Mouse (Mus musculus) left cerebral cortex, adult 2 months (tissue): Measurements from ENCODE around the gene Zdhhc9. TPM values are rescaled to one million over a fixed set of nuclear protein-coding genes. Genes with fewer than 3 reads are reported as not detected.
"Not testable (repeated sequence)": the region's sequence is repeated elsewhere in the genome, so short reads cannot be mapped to it uniquely, and the experiment has no call there.

Source experiments
- DNase-seq, 2 experiments: peaks; one replicate each; pipeline ENCODE4 v3.0.0; 2021 to 2022; ENCODE audit warnings: low spot score in 2 of 2, mixed read lengths in 1 of 2; ENCODE audit errors: extremely low spot score in 1 of 2
- H3K27ac ChIP-seq: fragments of 200-600 bp; 2 replicates; pipeline ENCODE4 v1.8.1; 2022
- H3K4me3 ChIP-seq: fragments of 200-600 bp; 2 replicates; pipeline ENCODE4 v1.8.1; 2022
- CTCF ChIP-seq: fragments of 200-600 bp; IDR thresholded peaks from 2 replicates; pipeline ENCODE4 v1.8.1; 2022; ENCODE audit warnings: antibody characterized with exemption, mild to moderate bottlenecking, moderate library complexity
- intact Hi-C: fragments of 180-260 bp; cut with DNase I; formaldehyde crosslinking; loops from one replicate; pipeline ENCODE4 v1.15.1; 2025
- long read RNA-seq, 2 experiments: library from polyadenylated mRNA; stranded (forward); transcript quantifications; one replicate each; pipeline ENCODE4 v2.0.0; 2021; ENCODE audit warnings: borderline mapping rate in 2 of 2
- total RNA-seq, 2 experiments: library from RNA; stranded (reverse); gene quantifications; 2 replicates each; pipeline ENCODE4 v1.2.3; 2021

Gene Zdhhc9
- total RNA-seq: 10 to 100 TPM; 44.9 to 46.5 TPM
- long read RNA-seq, experiment 1, transcript Zdhhc9-201 (10 exons, 2,982 nt): major isoform, 37 of 41 reads
- long read RNA-seq, experiment 1, partial matches to known transcripts: 0 of 41 reads
- long read RNA-seq, experiment 1, other reads (novel, unspliced or antisense): 4 of 41 reads
- long read RNA-seq, experiment 2, transcript Zdhhc9-201 (10 exons, 2,982 nt): major isoform, 26 of 34 reads
- long read RNA-seq, experiment 2, partial matches to known transcripts: 3 of 34 reads
- long read RNA-seq, experiment 2, other reads (novel, unspliced or antisense): 5 of 34 reads

DNA sequence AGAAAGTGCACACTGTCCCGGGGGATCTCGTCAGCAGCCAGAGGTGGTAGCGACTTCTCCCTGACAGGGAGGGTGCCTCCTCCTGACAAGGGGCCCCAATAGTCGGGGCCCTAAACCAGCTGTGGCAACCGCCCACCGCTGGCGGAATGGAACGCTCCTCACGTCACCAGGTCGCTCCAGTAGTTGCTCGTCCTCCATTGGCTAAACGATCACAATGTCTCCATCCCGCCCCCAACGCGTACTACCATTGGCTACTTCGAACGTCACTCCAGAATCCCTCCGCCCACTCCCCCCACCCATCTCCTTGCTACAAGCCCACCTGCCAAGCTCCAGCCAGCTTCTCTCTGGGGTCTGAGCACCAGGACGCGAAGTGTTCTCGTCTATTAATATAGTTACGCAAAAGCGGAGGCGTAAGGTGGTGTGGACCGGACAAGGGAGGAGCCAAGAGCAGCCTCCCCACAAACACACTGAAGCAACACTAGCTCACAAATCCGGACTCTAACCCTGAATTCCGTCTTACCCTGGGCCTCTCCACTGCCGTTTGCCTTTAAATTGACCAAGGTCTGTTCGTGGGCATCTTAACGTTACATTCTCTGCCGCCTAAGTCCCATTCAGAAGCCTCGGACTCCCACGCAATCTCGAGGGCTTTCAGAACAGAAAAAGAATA lies at the start of gene Zdhhc9:
Gene Zdhhc9, minus strand, starts transcription at position 360 of the 667 bp plus-strand sequence.
- Histone ChIP-seq H3K4me3 (peak within 1 kb of the TSS; percentile 68), H3K27ac (peak within 1 kb of the TSS; percentile 83)
- TF ChIP-seq CTCF: no peak
- intact Hi-C loops: loop anchor here (2.0 to 10.0 kb wide), 2 partner anchors 48 to 136 kb away; partner anchors contain the start of genes Bcorl1 and Utp14a
- DNase-seq: peak; percentile 86

- Histone ChIP-seq H3K4me3 (peak overlapping the region; percentile 60), H3K27ac (no peak overlapping the region)
- TF ChIP-seq CTCF: no peak
- intact Hi-C loops: loop anchor here (2.0 to 5.0 kb wide), 2 partner anchors 48 to 265 kb away; partner anchors contain the start of gene Zdhhc9
- DNase-seq: no peak
Observed at GRCm38 (mm10) chrX:48257011-48257410, 48.3 kb upstream of the Zdhhc9 start.

DNA sequence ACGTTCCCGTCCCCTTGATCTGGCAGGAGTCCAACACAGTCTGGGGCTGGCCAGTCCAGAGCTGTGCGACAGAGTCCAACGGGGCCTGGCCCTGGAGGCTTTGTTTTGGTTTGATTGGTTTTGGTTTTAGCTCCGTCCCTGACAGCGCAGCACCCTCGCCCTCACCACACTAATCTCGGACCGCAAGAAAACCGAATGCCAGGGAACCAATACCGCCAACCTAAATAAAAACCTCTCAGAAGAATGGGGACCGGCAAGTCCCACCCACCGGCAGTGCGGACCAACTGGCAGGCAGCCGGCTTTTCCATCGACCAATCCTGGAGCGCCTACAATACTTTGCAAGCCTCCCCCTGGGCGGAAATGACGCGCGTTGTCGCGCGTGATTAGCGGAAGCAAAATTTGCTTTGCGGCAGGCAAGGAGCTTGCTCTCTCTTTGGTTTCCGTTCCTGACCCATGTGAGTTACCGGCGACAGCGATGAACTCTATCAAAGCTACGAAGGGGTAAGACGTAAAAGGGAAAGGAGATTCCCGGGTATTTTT lies 47.9 kb upstream of the Zdhhc9 start, which contains the start of gene Utp14a:
Gene Utp14a, plus strand, starts transcription at position 395 of the 540 bp plus-strand sequence.
- intact Hi-C loops: loop anchor here (1.0 to 5.0 kb wide), 3 partner anchors 48 to 264 kb away; partner anchors contain the start of gene Zdhhc9
- Histone ChIP-seq H3K27ac (peak within 1 kb of the TSS; percentile 76), H3K4me3 (peak within 1 kb of the TSS; percentile 60)
- no peak for TF ChIP-seq CTCF
- DNase-seq: peak; percentile 90 to 93

- peak in 1 of 2 experiments; percentile 8 for DNase-seq
- no peak for TF ChIP-seq CTCF
- Histone ChIP-seq H3K27ac (peak overlapping the region; percentile 76), H3K4me3 (peak overlapping the region; percentile 60)
- intact Hi-C loops: loop anchor here (1.0 to 5.0 kb wide), 3 partner anchors 47 to 264 kb away; partner anchors contain the start of gene Zdhhc9
Observed at GRCm38 (mm10) chrX:48255830-48256428, 47.3 kb upstream of the Zdhhc9 start.

- Histone ChIP-seq H3K4me3 (no peak overlapping the region), H3K27ac (no peak overlapping the region)
- DNase-seq: no peak
- TF ChIP-seq CTCF: no peak
- intact Hi-C loops: no loop called here
Observed at GRCm38 (mm10) chrX:48234417-48234816, 25.7 kb upstream of the Zdhhc9 start.

GRCm38 (mm10) chrX:48226225-48226624 lies 17.5 kb upstream of the Zdhhc9 start:
- TF ChIP-seq CTCF: no peak
- Histone ChIP-seq H3K27ac (no peak overlapping the region), H3K4me3 (no peak overlapping the region)
- intact Hi-C loops: no loop called here
- DNase-seq: no peak

DNA sequence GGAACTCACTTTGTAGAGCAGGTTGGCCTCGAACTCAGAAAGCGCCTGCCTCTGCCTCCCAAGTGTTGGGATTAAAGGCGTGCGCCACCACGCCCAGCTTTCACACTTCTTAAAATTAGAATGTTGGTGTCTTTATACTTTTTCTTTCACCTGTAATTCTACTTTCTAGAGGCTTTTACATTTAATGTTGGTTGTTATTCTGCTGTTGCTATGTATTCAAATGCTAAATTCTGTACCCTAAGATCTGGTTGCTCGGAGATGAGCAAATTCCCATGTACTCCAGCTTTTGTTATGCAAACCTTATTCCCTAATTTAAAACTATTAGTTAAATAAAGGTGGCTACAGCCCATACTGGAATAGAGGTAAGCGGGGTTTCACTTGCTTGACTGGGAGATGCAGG lies 14.0 kb upstream of the Zdhhc9 start:
- DNase-seq: no peak
- Histone ChIP-seq H3K27ac (no peak overlapping the region), H3K4me3 (no peak overlapping the region)
- intact Hi-C loops: no loop called here
- TF ChIP-seq CTCF: no peak

GRCm38 (mm10) chrX:48219468-48219867 lies 10.8 kb upstream of the Zdhhc9 start:
- Histone ChIP-seq H3K4me3 (no peak overlapping the region), H3K27ac (no peak overlapping the region)
- intact Hi-C loops: no loop called here
- no peak for DNase-seq
- TF ChIP-seq CTCF: no peak

DNA sequence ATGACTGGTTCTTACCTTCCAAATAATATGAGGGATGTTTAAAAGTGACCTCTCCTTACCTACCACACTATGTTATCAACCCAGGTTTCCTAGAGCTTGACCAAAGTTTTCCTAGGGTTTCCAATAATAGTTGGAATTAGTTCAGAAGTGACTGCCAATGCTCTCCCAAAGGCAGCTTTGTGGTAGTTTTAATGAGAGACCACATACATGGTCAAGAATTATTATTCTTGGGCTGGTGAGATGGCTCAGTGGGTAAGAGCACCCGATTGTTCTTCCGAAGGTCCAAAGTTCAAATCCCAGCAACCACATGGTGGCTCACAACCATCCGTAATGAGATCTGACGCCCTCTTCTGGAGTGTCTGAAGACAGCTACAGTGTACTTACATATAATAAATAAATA lies 1.1 kb upstream of the Zdhhc9 start:
- intact Hi-C loops: loop anchor here (2.0 to 10.0 kb wide), 2 partner anchors 47 to 135 kb away; partner anchors contain the start of genes Bcorl1 and Utp14a
- H3K27ac ChIP-seq, DNase-seq, H3K4me3 ChIP-seq: not testable (repeated sequence)

DNA sequence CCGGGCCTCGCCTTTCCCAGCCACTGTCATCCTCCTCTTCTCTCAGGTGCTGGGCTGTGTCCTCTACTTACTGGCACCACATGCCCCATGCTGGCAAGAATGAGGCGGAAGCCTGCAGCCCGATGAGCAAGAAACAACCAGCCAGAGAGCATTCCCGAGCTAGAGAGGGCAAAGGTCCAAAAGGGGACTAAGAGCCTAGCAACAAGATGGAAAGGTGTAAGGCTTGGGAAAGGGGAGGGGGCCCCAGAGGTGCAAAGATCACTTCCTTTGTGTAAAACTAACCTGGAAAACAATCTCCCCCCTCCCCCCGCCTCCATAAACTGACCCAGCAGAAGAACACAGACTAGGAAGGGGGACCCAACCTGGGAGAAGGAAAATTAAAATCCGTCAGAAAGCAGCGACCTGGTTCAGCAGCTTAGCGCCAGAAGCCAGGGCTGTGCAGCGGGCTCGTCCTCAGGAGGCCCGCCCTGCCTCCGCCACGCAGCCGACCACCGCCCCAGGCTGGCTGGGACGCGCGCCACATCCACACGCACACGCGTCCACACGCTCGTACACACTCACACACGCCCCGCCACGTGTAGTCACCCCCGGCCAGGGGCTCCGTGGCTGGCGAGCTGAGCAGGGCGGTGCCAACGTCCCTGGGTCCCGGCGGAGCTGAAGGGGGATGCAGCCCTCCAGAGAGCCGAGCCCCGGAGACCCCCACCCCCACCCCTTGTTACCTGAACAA lies 754 bp downstream of the Zdhhc9 start:
- no peak for TF ChIP-seq CTCF
- peak in 1 of 2 experiments; percentile 15 for DNase-seq
- Histone ChIP-seq H3K27ac (peak overlapping the region; percentile 83), H3K4me3 (peak overlapping the region; percentile 68)
- intact Hi-C loops: loop anchor here (2.0 to 10.0 kb wide), 2 partner anchors 49 to 137 kb away; partner anchors contain the start of genes Bcorl1 and Utp14a

DNA sequence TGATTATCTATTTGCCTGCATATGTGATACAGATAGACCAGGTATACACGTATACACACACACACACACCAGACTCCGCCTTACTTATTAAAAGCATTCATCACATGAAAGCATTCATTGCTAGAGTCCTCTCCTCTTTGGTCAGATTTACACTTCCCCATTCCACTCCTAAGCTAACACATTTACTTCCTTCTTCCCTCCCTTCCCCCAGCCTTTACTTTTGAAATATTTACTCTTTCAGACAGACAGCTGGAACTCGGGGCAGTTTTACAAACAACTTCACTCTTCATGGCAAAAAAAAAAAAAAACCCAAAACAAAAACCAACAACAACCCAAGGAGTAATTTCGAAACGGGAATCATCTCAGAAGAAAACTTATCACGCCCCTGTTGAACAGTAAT lies 4.2 kb downstream of the Zdhhc9 start:
- intact Hi-C loops: loop anchor here (10.0 kb wide), 1 partner anchor 140 kb away; the partner anchor contains the start of gene Bcorl1
- TF ChIP-seq CTCF: no peak
- no peak overlapping the region; the same call in 1 of the 2 replicates for H3K27ac ChIP-seq
- H3K4me3 ChIP-seq: no peak overlapping the region
- no peak for DNase-seq
